Mouse (Mus musculus) intestine, postnatal 0 days (tissue): ENCODE results near the gene 1700069L16Rik. TPM values are rescaled to one million over a fixed set of nuclear protein-coding genes. Genes with fewer than 3 reads are reported as not detected.

Experiments
- ATAC-seq: fragments of 200-750 bp; cut with Nextera tagmentation; 2 replicates; pipeline ENCODE4 v1.8.0; 2017; ENCODE audit warnings: mild to moderate bottlenecking, moderate TSS enrichment, moderate library complexity
- H3K27ac ChIP-seq: fragments of 300-500 bp; sonication (generic); 2 replicates; pipeline ENCODE4 v1.5.1; 2014; ENCODE audit warnings: mild to moderate bottlenecking, low read depth, low read length, moderate library complexity
- H3K27me3 ChIP-seq: fragments of 300-500 bp; sonication (generic); replicated peaks from 2 replicates; pipeline ENCODE4 v1.6.1; 2014; ENCODE audit warnings: low read length, mixed read lengths; ENCODE audit not compliant: control insufficient read depth, insufficient read depth
- H3K36me3 ChIP-seq: fragments of 300-500 bp; sonication (generic); 2 replicates; pipeline ENCODE4 v1.6.1; 2014; ENCODE audit warnings: mild to moderate bottlenecking, moderate library complexity; ENCODE audit not compliant: control insufficient read depth, insufficient read depth
- H3K4me1 ChIP-seq: fragments of 300-500 bp; sonication (generic); replicated peaks from 2 replicates; pipeline ENCODE4 v1.6.1; 2014; ENCODE audit warnings: antibody characterized with exemption, low read length, mixed read lengths; ENCODE audit not compliant: control insufficient read depth, insufficient read depth
- H3K4me2 ChIP-seq: fragments of 300-500 bp; sonication (generic); replicated peaks from 2 replicates; pipeline ENCODE4 v1.6.1; 2014; ENCODE audit warnings: low read depth, mild to moderate bottlenecking, moderate library complexity
- H3K4me3 ChIP-seq: fragments of 300-500 bp; sonication (generic); 2 replicates; pipeline ENCODE4 v1.5.1; 2014; ENCODE audit warnings: low read depth, low read length
- H3K9ac ChIP-seq: fragments of 300-500 bp; sonication (generic); 2 replicates; pipeline ENCODE4 v1.6.1; 2014; ENCODE audit warnings: mild to moderate bottlenecking, low read depth, low read length
- H3K9me3 ChIP-seq: fragments of 300-500 bp; sonication (generic); 2 replicates; pipeline ENCODE4 v1.6.1; 2016; ENCODE audit warnings: mixed run types; ENCODE audit not compliant: control insufficient read depth
- CTCF ChIP-seq: sonication (generic); IDR thresholded peaks from 2 replicates; pipeline ENCODE4 v1.5.1; 2016; ENCODE audit warnings: low read depth, mild to moderate bottlenecking, control low read depth, antibody characterized with exemption, moderate library complexity
- WGBS: fragments of 180-500 bp; shearing (Covaris S2); extraction: QIAGEN DNeasy Blood & Tissue Kit; methylation state at CpG from one replicate; pipeline ENCODE4 v1.1.7; 2014; 5-methylcytosine and 5-hydroxymethylcytosine counted together
- polyA plus RNA-seq: library from polyadenylated mRNA; unstranded; fragments of >200 nt; fragmentation: Nextera tagmentation; extraction: Ambion mirVana; gene quantifications from 2 replicates; pipeline ENCODE4 v1.2.1, GENCODE M21; 2015

The 1700069L16Rik gene
- polyA plus RNA-seq, 1 experiment from 2014 or later = not detected

- Histone ChIP-seq H3K9ac (no peak overlapping the region), H3K27me3 (no peaks in the 10 kb centered on the region), H3K27ac (no peak overlapping the region), H3K9me3 (no peaks in the 10 kb centered on the region), H3K4me3 (no peak overlapping the region), H3K4me2 (no peak overlapping the region), H3K4me1 (no peaks in the 10 kb centered on the region), H3K36me3 (no peaks in the 10 kb centered on the region)
- TF ChIP-seq CTCF = no peak
- ATAC-seq = no peak
- WGBS = 82% methylated on average over 10 of the region's 10 CpGs
Observed at GRCm38 (mm10) chr5:113678743-113679452, 45.7 kb downstream of the 1700069L16Rik start.

DNA sequence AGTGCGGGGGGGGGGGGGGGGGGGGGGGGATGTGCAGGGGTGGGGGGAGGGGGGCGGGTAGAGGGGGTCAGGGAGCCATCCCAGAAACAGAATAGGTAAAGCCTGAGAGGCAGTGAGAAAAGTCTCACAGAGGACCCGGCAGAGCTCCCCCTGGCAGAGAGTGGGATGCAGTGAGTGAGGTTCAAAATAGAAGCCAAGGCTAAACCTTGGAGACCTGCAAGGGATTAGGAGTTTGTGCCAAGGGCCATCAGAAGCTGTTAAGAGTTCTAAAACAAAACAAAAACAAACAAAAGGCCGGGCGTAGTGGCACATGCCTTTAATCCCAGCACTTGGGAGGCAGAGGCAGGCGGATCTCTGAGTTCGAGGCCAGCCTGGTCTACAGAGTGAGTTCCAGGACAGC is 47.0 kb downstream of the 1700069L16Rik start:
- Histone ChIP-seq H3K27me3 (no peaks in the 10 kb centered on the region), H3K36me3 (no peaks in the 10 kb centered on the region), H3K4me1 (no peaks in the 10 kb centered on the region), H3K4me2 (no peak overlapping the region), H3K27ac (no peak overlapping the region), H3K4me3 (no peak overlapping the region), H3K9me3 (no peaks in the 10 kb centered on the region), H3K9ac (no peak overlapping the region)
- ATAC-seq = no peak
- TF ChIP-seq CTCF = no peak
- 61% methylated on average over 5 of the region's 7 CpGs for WGBS

- ATAC-seq = no peak
- Histone ChIP-seq H3K36me3 (no peaks in the 10 kb centered on the region), H3K27me3 (no peaks in the 10 kb centered on the region), H3K4me1 (no peaks in the 10 kb centered on the region), H3K27ac (no peak overlapping the region), H3K4me3 (no peak overlapping the region), H3K9me3 (no peaks in the 10 kb centered on the region), H3K4me2 (no peak overlapping the region), H3K9ac (no peak overlapping the region)
- WGBS = 44% methylated on average over 7 of the region's 7 CpGs
- no peak for TF ChIP-seq CTCF
Observed at GRCm38 (mm10) chr5:113674851-113675250, 49.7 kb downstream of the 1700069L16Rik start.

GRCm38 (mm10) chr5:113672456-113672855 is 52.1 kb downstream of the 1700069L16Rik start:
- ATAC-seq = no peak
- H3K4me1 ChIP-seq = no peaks in the 10 kb centered on the region
- H3K9me3 ChIP-seq = no peaks in the 10 kb centered on the region
- no peak overlapping the region for H3K9ac ChIP-seq
- no peaks in the 10 kb centered on the region for H3K27me3 ChIP-seq
- TF ChIP-seq CTCF = no peak
- 76% methylated on average over 7 of the region's 7 CpGs for WGBS
- no peak overlapping the region for H3K4me2 ChIP-seq
- H3K4me3 ChIP-seq = no peak overlapping the region
- H3K27ac ChIP-seq = no peak overlapping the region
- H3K36me3 ChIP-seq = no peaks in the 10 kb centered on the region

- Histone ChIP-seq H3K4me1 (no peaks in the 10 kb centered on the region), H3K27ac (no peak overlapping the region), H3K9ac (no peak overlapping the region), H3K27me3 (no peaks in the 10 kb centered on the region), H3K9me3 (no peaks in the 10 kb centered on the region), H3K4me2 (no peak overlapping the region), H3K36me3 (no peaks in the 10 kb centered on the region), H3K4me3 (no peak overlapping the region)
- no peak for TF ChIP-seq CTCF
- ATAC-seq = no peak
- WGBS = 69% methylated on average over 6 of the region's 6 CpGs
Observed at GRCm38 (mm10) chr5:113670597-113670996, 54.0 kb downstream of the 1700069L16Rik start.

- no peak overlapping the region for H3K4me2 ChIP-seq
- no peak overlapping the region for H3K9ac ChIP-seq
- H3K36me3 ChIP-seq = no peaks in the 10 kb centered on the region
- H3K4me3 ChIP-seq = no peak overlapping the region
- H3K9me3 ChIP-seq = no peaks in the 10 kb centered on the region
- H3K27ac ChIP-seq = no peak overlapping the region
- no peaks in the 10 kb centered on the region for H3K4me1 ChIP-seq
- no peak for TF ChIP-seq CTCF
- no peaks in the 10 kb centered on the region for H3K27me3 ChIP-seq
- 66% methylated on average over 3 of the region's 3 CpGs for WGBS
- ATAC-seq = no peak
Observed at GRCm38 (mm10) chr5:113670110-113670509, 54.5 kb downstream of the 1700069L16Rik start.
